Mouse (Mus musculus) megakaryocyte, adult 5-6 weeks (primary cell): Measurements from ENCODE around the gene Dennd4a. TPM values are rescaled to one million over a fixed set of nuclear protein-coding genes. Genes with fewer than 3 reads are reported as not detected.

Source experiments
- ATAC-seq: 2 replicates; pipeline ENCODE4 v1.8.0; 2016; ENCODE audit warnings: mild to moderate bottlenecking, inconsistent platforms; ENCODE audit not compliant: poor library complexity, severe bottlenecking
- total RNA-seq, 2 experiments: library from RNA; stranded (forward) in 1 of 2; stranded (reverse) in 1 of 2; fragments of 153-499, 151-499 nt in 1 of 2; fragments of 221-1000, 200-1000 nt in 1 of 2; gene quantifications; 2 replicates each; pipeline versions ENCODE4 v1.2.3 to v1.2.4; 2015 to 2017

Dennd4a gene
- total RNA-seq, 2 experiments from 2014 or later, result 33.3 to 48.2 TPM

- ATAC-seq, result no peak
These were observed 96.3 kb downstream of the Dennd4a start for GRCm38 (mm10) chr9:64907441-64907840.

- no peak for ATAC-seq
These were observed 102.3 kb downstream of the Dennd4a start for GRCm38 (mm10) chr9:64913406-64913805.

GRCm38 (mm10) chr9:64913973-64914372 is 102.8 kb downstream of the Dennd4a start:
- no peak for ATAC-seq

GRCm38 (mm10) chr9:64914629-64915028 is 103.5 kb downstream of the Dennd4a start:
- no peak for ATAC-seq

- ATAC-seq, result no peak
These were observed 107.4 kb downstream of the Dennd4a start for GRCm38 (mm10) chr9:64918560-64918959.

- peak; percentile 73 for ATAC-seq
These were observed 114.6 kb downstream of the Dennd4a start for GRCm38 (mm10) chr9:64925771-64926170.

- no peak for ATAC-seq
These were observed 115.3 kb downstream of the Dennd4a start for GRCm38 (mm10) chr9:64926201-64926991.

GRCm38 (mm10) chr9:64930256-64930655 is 119.1 kb downstream of the Dennd4a start:
- no peak for ATAC-seq

- no peak for ATAC-seq
These were observed 120.8 kb downstream of the Dennd4a start for GRCm38 (mm10) chr9:64931751-64932610.

GRCm38 (mm10) chr9:64934015-64934754 is 123.0 kb downstream of the Dennd4a start:
- ATAC-seq, result no peak

GRCm38 (mm10) chr9:64936508-64936907 is 125.4 kb downstream of the Dennd4a start:
- peak; percentile 86 for ATAC-seq

GRCm38 (mm10) chr9:64937491-64937890 is 126.4 kb downstream of the Dennd4a start:
- no peak for ATAC-seq

GRCm38 (mm10) chr9:64938535-64938934 is 127.4 kb downstream of the Dennd4a start:
- no peak for ATAC-seq

- ATAC-seq, result no peak
These were observed 128.1 kb downstream of the Dennd4a start for GRCm38 (mm10) chr9:64939281-64939680.

- no peak for ATAC-seq
These were observed 128.7 kb downstream of the Dennd4a start for GRCm38 (mm10) chr9:64939790-64940189.

- ATAC-seq, result 0 out of 2 replicates have a peak, but pooled peaks have one; percentile 19
These were observed 129.7 kb downstream of the Dennd4a start for GRCm38 (mm10) chr9:64940731-64941346.

GRCm38 (mm10) chr9:64941650-64942049 is 130.5 kb downstream of the Dennd4a start:
- ATAC-seq, result no peak

- no peak for ATAC-seq
These were observed 132.9 kb downstream of the Dennd4a start for GRCm38 (mm10) chr9:64943997-64944396.

- ATAC-seq, result no peak
These were observed 136.4 kb downstream of the Dennd4a start for GRCm38 (mm10) chr9:64947483-64948095.

GRCm38 (mm10) chr9:64951161-64951657 is 140.1 kb downstream of the Dennd4a start, which contains the start of gene Slc24a1:
Gene Slc24a1, minus strand, starts transcription at chr9:64951607.
- no peak for ATAC-seq
